38 mouse cellular contexts compared by ENCODE assay signal in genomic region chr14:54951587-54951986, GRCm38 (mm10). TPM values are rescaled to one million over a fixed set of nuclear protein-coding genes. Genes with fewer than 3 reads are reported as not detected.
"Had no signal": no experiment of that assay in that cellular context is flagged by ENCODE, and none has a peak within 500 bp of the region (broad histone marks: within the 10 kb centered on the region; RNA-seq: fewer than 3 reads in every experiment).

No protein-coding gene starts in this region.

- DNase-seq: gastrocnemius, adult 2 months; gastrocnemius, postnatal 10 days; gastrocnemius, postnatal 25 days; heart, adult 18-20 months; heart, postnatal 36 days; kidney, adult 18-20 months; kidney, adult 8-10 months; kidney, postnatal 10 days; kidney, postnatal 25 days; kidney, postnatal 4 days; liver; liver, embryonic 13.5 days; liver, postnatal 0 days had no signal

- H3K27me3 ChIP-seq: intestine, embryonic 15.5 days; liver, embryonic 15.5 days had no signal

- H3K27ac ChIP-seq: gastrocnemius, adult 2 months; hindbrain, embryonic 10.5 days; hindbrain, embryonic 12.5 days; hindbrain, embryonic 14.5 days; intestine, embryonic 15.5 days; layer of hippocampus, adult 2 months; left cerebral cortex, adult 2 months; limb, embryonic 10.5 days; limb, embryonic 12.5 days; liver, embryonic 13.5 days; liver, embryonic 15.5 days had no signal

- H3K4me1 ChIP-seq: hindbrain, embryonic 10.5 days; hindbrain, embryonic 12.5 days; intestine, embryonic 15.5 days; limb, embryonic 10.5 days; limb, embryonic 12.5 days; liver, embryonic 13.5 days; liver, embryonic 15.5 days had no signal

- H3K9me3 ChIP-seq: hindbrain, embryonic 10.5 days; hindbrain, embryonic 12.5 days; intestine, embryonic 15.5 days; limb, embryonic 10.5 days; limb, embryonic 12.5 days; liver, embryonic 13.5 days; liver, embryonic 15.5 days had no signal

- ATAC-seq: hindbrain, embryonic 16.5 days; inflammation-experienced regulatory T-cells, adult 6 months; intestine, embryonic 15.5 days; intestine, postnatal 0 days; liver, postnatal 0 days had no signal

- H3K9ac ChIP-seq: hindbrain, embryonic 12.5 days; hindbrain, embryonic 14.5 days; intestine, embryonic 15.5 days; limb, embryonic 12.5 days; liver, embryonic 13.5 days; liver, embryonic 15.5 days; liver, postnatal 0 days had no signal

- H3K4me3 ChIP-seq: gastrocnemius, adult 2 months; hindbrain, embryonic 10.5 days; hindbrain, embryonic 12.5 days; intestine, embryonic 15.5 days; layer of hippocampus, adult 2 months; left cerebral cortex, adult 2 months; limb, embryonic 10.5 days; limb, embryonic 12.5 days; liver, embryonic 13.5 days; liver, embryonic 15.5 days had no signal

- H3K4me2 ChIP-seq: hindbrain, embryonic 12.5 days; hindbrain, embryonic 14.5 days; intestine, embryonic 15.5 days; limb, embryonic 12.5 days; liver, embryonic 11.5 days; liver, embryonic 13.5 days; liver, embryonic 15.5 days had no signal

- H3K36me3 ChIP-seq: hindbrain, embryonic 10.5 days; hindbrain, embryonic 12.5 days; intestine, embryonic 15.5 days; limb, embryonic 10.5 days; limb, embryonic 12.5 days; liver, embryonic 13.5 days; liver, embryonic 15.5 days had no signal

RNA-seq across cellular contexts. Expression of gene Myh6, which starts 15.1 kb away (rescaled TPM):
- total RNA-seq: granulocyte monocyte progenitor cell, adult 5-6 weeks had no signal
- polyA plus RNA-seq: inflammation-experienced regulatory T-cells, adult 6 months had no signal

RNA-seq across cellular contexts. Expression of gene Cmtm5, which starts 15.5 kb away (rescaled TPM):
- total RNA-seq: granulocyte monocyte progenitor cell, adult 5-6 weeks had no signal
- polyA plus RNA-seq: inflammation-experienced regulatory T-cells, adult 6 months; liver, embryonic 11.5 days; liver, postnatal 0 days had no signal

RNA-seq across cellular contexts. Expression of gene Il25, which starts 19.1 kb away (rescaled TPM):
- total RNA-seq: gastrocnemius, adult 2 months; gastrocnemius, postnatal 10 days; gastrocnemius, postnatal 25 days; gastrocnemius, postnatal 4 days; granulocyte monocyte progenitor cell, adult 5-6 weeks; heart, adult 18-20 months; heart, postnatal 36 days; layer of hippocampus, adult 2 months; layer of hippocampus, postnatal 10 days; left cerebral cortex, adult 2 months; left cerebral cortex, postnatal 14 days; left cerebral cortex, postnatal 36 days had no signal
- polyA plus RNA-seq: heart, embryonic 14.5 days; heart, embryonic 16.5 days; hindbrain, embryonic 12.5 days; inflammation-experienced regulatory T-cells, adult 6 months; intestine, embryonic 15.5 days; intestine, postnatal 0 days; kidney, embryonic 14.5 days; kidney, embryonic 16.5 days; limb, embryonic 12.5 days; liver, embryonic 11.5 days; liver, embryonic 13.5 days; liver, embryonic 15.5 days; liver, postnatal 0 days had no signal

RNA-seq across cellular contexts. Expression of gene Gm17428, which starts 25.1 kb away (rescaled TPM):
- total RNA-seq: gastrocnemius, adult 2 months; gastrocnemius, postnatal 10 days; gastrocnemius, postnatal 25 days; gastrocnemius, postnatal 4 days; granulocyte monocyte progenitor cell, adult 5-6 weeks; heart, adult 18-20 months; heart, postnatal 36 days; layer of hippocampus, adult 2 months; layer of hippocampus, postnatal 10 days; layer of hippocampus, postnatal 25 days; left cerebral cortex, adult 2 months; left cerebral cortex, postnatal 14 days; left cerebral cortex, postnatal 36 days had no signal
- polyA plus RNA-seq: frontal cortex, adult 2 months; heart, embryonic 14.5 days; heart, embryonic 16.5 days; hindbrain, embryonic 10.5 days; hindbrain, embryonic 12.5 days; hindbrain, embryonic 14.5 days; hindbrain, embryonic 16.5 days; inflammation-experienced regulatory T-cells, adult 6 months; intestine, embryonic 15.5 days; intestine, postnatal 0 days; kidney, embryonic 14.5 days; kidney, embryonic 16.5 days; limb, embryonic 10.5 days; limb, embryonic 12.5 days; limb, embryonic 14.5 days; liver, embryonic 11.5 days; liver, embryonic 13.5 days; liver, embryonic 15.5 days; liver, postnatal 0 days had no signal

RNA-seq across cellular contexts. Expression of gene Efs, which starts 25.7 kb away (rescaled TPM):
- total RNA-seq: granulocyte monocyte progenitor cell, adult 5-6 weeks had no signal
- polyA plus RNA-seq: inflammation-experienced regulatory T-cells, adult 6 months had no signal
